Mouse (Mus musculus) neural tube, embryonic 11.5 days (tissue): ENCODE measurements at regions not wholly inside any gene's neighbourhood (a gene's known extent, or its start where the extent isn't known, plus 50 kb on each side); places are given as distances from the start of the nearest gene placed in this dataset.

Source experiments
- ATAC-seq: fragments of 200-750 bp; cut with Nextera tagmentation; 2 replicates; pipeline ENCODE4 v1.8.0; 2017; ENCODE audit warnings: moderate number of reproducible peaks, mild to moderate bottlenecking, moderate TSS enrichment, moderate library complexity; ENCODE audit not compliant: insufficient read depth, low FRiP score, low TSS enrichment
- DNase-seq: peaks from one replicate; pipeline ENCODE4 v3.0.0-alpha.2; 2015; ENCODE audit warnings: low spot score
- H3K27ac ChIP-seq: fragments of 300-500 bp; sonication (generic); 2 replicates; pipeline ENCODE4 v1.5.1; 2014; ENCODE audit warnings: low read depth, mild to moderate bottlenecking, low read length
- H3K27me3 ChIP-seq: fragments of 300-500 bp; sonication (generic); 2 replicates; pipeline ENCODE4 v1.6.1; 2014; ENCODE audit warnings: mild to moderate bottlenecking, low read length, mixed read lengths; ENCODE audit not compliant: control insufficient read depth, insufficient read depth
- H3K36me3 ChIP-seq: fragments of 300-500 bp; sonication (generic); 2 replicates; pipeline ENCODE4 v1.6.1; 2014; ENCODE audit warnings: mild to moderate bottlenecking, low read length, moderate library complexity, mixed read lengths; ENCODE audit not compliant: control insufficient read depth, insufficient read depth
- H3K4me1 ChIP-seq: fragments of 300-500 bp; sonication (generic); 2 replicates; pipeline ENCODE4 v1.6.1; 2014; ENCODE audit warnings: low read length, mixed read lengths; ENCODE audit not compliant: control insufficient read depth, insufficient read depth
- H3K4me2 ChIP-seq: fragments of 300-500 bp; sonication (generic); 2 replicates; pipeline ENCODE4 v1.6.1; 2014; ENCODE audit warnings: low read depth, mild to moderate bottlenecking, moderate library complexity
- H3K4me3 ChIP-seq: fragments of 300-500 bp; sonication (generic); 2 replicates; pipeline ENCODE4 v1.5.1; 2014; ENCODE audit warnings: low read depth, low read length
- H3K9ac ChIP-seq: fragments of 300-500 bp; sonication (generic); 2 replicates; pipeline ENCODE4 v1.6.1; 2014; ENCODE audit warnings: mild to moderate bottlenecking, low read length
- H3K9me3 ChIP-seq: fragments of 300-500 bp; sonication (generic); 2 replicates; pipeline ENCODE4 v1.6.1; 2016; ENCODE audit warnings: low read length; ENCODE audit not compliant: control insufficient read depth
- WGBS: fragments of 180-500 bp; shearing (Covaris S2); extraction: QIAGEN DNeasy Blood & Tissue Kit; methylation state at CpG from one replicate; pipeline ENCODE4 v1.1.7; 2014; 5-methylcytosine and 5-hydroxymethylcytosine counted together

DNA sequence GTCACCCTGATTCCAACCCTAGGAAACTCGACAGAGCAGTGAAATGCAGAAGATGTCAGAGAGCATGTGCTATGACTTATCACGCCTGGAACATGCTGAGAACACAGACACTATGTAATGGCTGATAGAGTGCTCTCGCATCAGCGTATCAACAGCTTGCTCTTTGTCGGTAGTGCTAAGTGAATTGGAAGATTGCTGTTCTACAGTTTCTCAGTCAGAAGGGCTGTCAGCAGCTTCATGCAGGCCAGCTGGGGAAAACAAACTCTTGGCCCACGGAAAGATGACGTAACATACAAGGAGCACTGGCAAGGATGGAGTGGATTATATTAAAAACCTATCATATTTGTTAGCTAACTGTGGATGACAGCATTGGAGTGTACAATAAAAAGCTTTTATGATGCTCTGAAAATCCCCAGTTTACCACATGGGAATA lies 624.6 kb upstream of the Fam241a start:
- H3K4me2 ChIP-seq, result no peak overlapping the region
- peak; percentile 45; the same call in 1 of the 2 replicates for ATAC-seq

DNA sequence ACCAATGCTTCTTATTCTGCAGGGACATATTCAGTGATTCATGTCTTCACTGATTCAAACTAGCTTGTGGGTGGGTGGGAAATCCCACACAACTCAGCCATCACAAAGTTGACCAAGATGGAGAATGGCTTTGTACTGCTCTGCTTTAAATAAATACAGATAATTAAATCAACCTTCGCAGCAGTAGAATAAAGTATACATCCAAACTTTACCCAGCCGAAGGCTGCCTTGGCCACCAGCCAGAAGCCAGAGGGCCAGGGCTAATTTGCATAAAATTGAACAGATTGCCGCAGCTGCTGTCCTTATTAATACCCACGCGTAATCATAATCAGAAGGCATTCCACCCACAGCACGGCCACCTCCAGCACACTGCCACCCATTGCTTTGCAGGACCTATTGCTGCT lies 623.8 kb upstream of the Fam241a start:
- Histone ChIP-seq H3K9ac (no peak overlapping the region), H3K36me3 (no peaks in the 10 kb centered on the region), H3K9me3 (no peaks in the 10 kb centered on the region), H3K27me3 (no peaks in the 10 kb centered on the region), H3K4me3 (no peak overlapping the region), H3K4me1 (no peaks in the 10 kb centered on the region), H3K27ac (no peak overlapping the region), H3K4me2 (no peak overlapping the region)
- WGBS, result 75% methylated on average over 6 of the region's 6 CpGs
- DNase-seq (no peak), ATAC-seq (peak; percentile 46; the same call in 1 of the 2 replicates)

More for the DNA sequence above, 624.6 kb upstream of the Fam241a start:
- H3K9me3 ChIP-seq, result no peaks in the 10 kb centered on the region
- no peaks in the 10 kb centered on the region for H3K4me1 ChIP-seq
- WGBS, result 67% methylated on average over 7 of the region's 7 CpGs
- no peak overlapping the region for H3K4me3 ChIP-seq
- H3K27me3 ChIP-seq, result no peaks in the 10 kb centered on the region
- H3K36me3 ChIP-seq, result no peaks in the 10 kb centered on the region
- peak; percentile 11 for DNase-seq
- no peak overlapping the region for H3K9ac ChIP-seq
- H3K27ac ChIP-seq, result no peak overlapping the region

DNA sequence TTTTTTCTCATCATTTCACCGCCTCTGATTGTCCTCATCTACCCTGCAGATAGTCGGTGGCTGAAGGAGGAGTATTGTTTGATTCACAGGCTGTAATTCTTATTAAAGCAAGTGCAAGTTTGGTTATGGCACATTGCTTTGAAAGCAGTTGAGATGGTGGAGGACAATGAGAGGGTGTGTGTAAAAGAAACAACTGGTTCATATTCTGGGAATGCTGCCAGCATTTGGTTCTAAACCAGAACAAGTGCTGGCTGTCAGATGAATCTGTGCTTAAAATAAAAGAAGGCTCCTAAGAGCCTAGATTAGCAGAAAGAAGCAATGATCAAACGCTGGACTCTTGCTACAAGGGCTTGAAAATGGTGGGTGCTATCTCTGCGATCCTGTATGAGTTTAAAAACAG lies 622.7 kb upstream of the Fam241a start:
- Histone ChIP-seq H3K4me3 (no peak overlapping the region), H3K4me2 (no peak overlapping the region), H3K36me3 (no peaks in the 10 kb centered on the region), H3K9me3 (no peaks in the 10 kb centered on the region), H3K4me1 (no peaks in the 10 kb centered on the region), H3K27me3 (no peaks in the 10 kb centered on the region), H3K27ac (no peak overlapping the region), H3K9ac (no peak overlapping the region)
- DNase-seq, result no peak
- WGBS, result 85% methylated on average over 4 of the region's 4 CpGs
- no peak for ATAC-seq

DNA sequence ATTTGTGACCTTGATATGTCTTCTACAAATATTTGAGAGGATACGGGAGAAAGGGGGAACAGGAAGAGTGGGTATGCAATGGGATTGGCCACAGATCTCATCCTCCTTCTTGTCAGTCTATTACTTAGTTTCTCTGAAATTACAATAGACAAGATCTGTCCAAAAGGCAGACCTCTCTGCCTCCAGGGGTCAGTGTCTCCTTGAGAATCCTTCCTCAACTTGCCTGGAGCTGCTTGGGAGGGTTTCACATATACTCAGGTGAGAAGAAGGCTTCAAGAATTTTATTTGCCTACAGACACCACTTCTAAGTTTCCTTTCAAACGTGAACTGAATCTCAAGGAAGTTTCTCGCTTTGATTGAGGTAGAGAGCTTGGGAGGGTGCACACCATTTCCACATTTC lies 575.0 kb upstream of the Fam241a start:
- Histone ChIP-seq H3K4me3 (no peak overlapping the region), H3K9me3 (no peaks in the 10 kb centered on the region), H3K36me3 (no peaks in the 10 kb centered on the region), H3K4me1 (no peaks in the 10 kb centered on the region), H3K27ac (no peak overlapping the region), H3K9ac (no peak overlapping the region), H3K4me2 (no peak overlapping the region), H3K27me3 (no peaks in the 10 kb centered on the region)
- DNase-seq (no peak), ATAC-seq (no peak)
- whole genome bisulfite sequencing, result 63% methylated on average over 3 of the region's 3 CpGs

DNA sequence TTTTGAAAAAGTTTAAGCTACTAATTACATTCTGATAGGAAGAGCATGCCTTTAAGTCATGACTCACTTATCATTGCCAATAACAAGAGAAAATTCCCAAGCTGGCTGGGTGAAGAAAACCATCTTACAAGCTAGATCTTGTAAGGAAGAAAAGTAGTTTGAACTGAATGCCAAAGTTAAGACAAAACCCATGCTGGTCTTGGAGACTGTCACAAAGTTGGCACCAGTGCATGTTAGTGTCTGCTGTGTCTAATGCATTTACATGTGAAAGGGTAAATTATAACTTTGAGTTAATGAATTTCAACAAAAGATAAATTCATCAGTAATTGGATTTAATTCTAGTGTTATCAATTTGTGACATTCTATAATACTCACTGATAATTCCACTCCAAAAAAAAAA lies 533.6 kb upstream of the Fam241a start:
- Histone ChIP-seq H3K9me3 (no peaks in the 10 kb centered on the region), H3K36me3 (no peaks in the 10 kb centered on the region)
- no peak for ATAC-seq

DNA sequence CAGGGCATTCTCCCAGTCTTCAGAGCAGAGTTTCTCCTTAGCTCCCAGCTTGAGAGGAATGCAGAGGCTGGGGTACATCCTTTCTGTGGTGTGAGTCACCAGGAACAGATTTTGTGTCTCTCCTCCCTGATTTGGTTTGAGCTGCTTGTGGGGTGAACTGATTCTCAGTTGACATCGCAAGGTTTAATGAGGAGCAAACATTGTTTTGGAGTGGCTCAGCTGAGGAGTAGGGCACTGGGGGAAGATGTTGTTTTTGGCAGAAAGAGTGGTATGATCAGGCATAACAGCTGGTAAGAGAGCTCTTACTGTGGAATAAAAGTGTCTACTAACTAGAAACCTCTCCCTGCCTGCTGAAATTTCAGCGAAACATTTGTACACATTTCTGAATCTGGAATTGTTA lies 519.4 kb upstream of the Fam241a start:
- Histone ChIP-seq H3K9me3 (no peaks in the 10 kb centered on the region), H3K9ac (no peak overlapping the region), H3K4me1 (no peaks in the 10 kb centered on the region), H3K4me3 (no peak overlapping the region), H3K27me3 (no peaks in the 10 kb centered on the region), H3K4me2 (no peak overlapping the region), H3K27ac (no peak overlapping the region), H3K36me3 (no peaks in the 10 kb centered on the region)
- DNase-seq (no peak), ATAC-seq (no peak)
- 94% methylated on average over 2 of the region's 2 CpGs for WGBS

More for the DNA sequence above, 533.6 kb upstream of the Fam241a start:
- Histone ChIP-seq H3K27ac (no peak overlapping the region), H3K4me2 (no peak overlapping the region), H3K27me3 (no peaks in the 10 kb centered on the region), H3K4me3 (no peak overlapping the region), H3K4me1 (no peaks in the 10 kb centered on the region), H3K9ac (no peak overlapping the region)
- no peak for DNase-seq

DNA sequence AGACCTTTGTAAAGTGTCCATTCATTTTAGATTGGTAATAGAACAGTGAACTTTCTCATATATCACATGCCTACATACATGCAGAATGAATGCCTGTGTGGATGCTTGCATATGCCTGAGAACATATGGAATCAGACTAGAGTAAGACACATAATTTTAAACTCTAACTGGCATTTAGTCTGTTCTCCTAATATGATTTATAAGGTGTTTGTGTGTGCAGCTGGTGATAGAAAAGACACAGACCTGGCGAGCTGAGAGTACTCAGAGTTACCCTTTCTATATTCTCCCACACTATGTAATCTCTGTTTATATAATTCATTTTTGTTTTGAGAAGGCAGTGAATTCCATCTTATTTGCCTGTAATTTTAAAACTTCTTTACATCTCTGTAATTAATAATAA lies 517.4 kb upstream of the Fam241a start:
- Histone ChIP-seq H3K4me1 (no peaks in the 10 kb centered on the region), H3K4me3 (no peak overlapping the region), H3K9ac (no peak overlapping the region), H3K27ac (no peak overlapping the region), H3K27me3 (no peaks in the 10 kb centered on the region), H3K36me3 (no peaks in the 10 kb centered on the region), H3K9me3 (no peaks in the 10 kb centered on the region), H3K4me2 (no peak overlapping the region)
- 67% methylated on average over 1 of the region's 1 CpGs for WGBS
- DNase-seq (no peak), ATAC-seq (no peak)

DNA sequence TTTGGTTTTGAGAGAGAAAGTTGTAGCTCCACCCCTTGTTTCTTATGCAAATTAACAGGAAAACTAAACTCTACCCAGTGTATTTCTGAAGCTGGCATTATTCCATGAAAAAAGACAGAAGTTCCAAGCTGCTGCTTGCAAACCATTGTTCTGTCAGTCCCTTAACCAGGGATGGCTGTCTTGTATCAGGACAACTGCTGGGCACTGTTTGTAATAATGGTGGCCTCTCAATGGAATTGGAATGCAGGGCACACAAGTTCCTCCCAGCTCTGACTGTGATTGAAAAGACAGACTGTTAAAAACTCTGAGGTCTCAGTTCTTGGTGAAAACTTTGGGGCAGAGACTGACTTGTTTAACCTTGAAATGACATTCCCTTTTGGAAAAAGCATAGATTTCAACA lies 516.0 kb upstream of the Fam241a start:
- H3K27me3 ChIP-seq, result no peaks in the 10 kb centered on the region
- H3K4me3 ChIP-seq, result no peak overlapping the region
- peak; percentile 12 for DNase-seq
- no peaks in the 10 kb centered on the region for H3K36me3 ChIP-seq
- H3K4me1 ChIP-seq, result no peaks in the 10 kb centered on the region
- H3K27ac ChIP-seq, result no peak overlapping the region
- no peak overlapping the region for H3K9ac ChIP-seq
- no peak overlapping the region for H3K4me2 ChIP-seq
- peak; percentile 77; the same call in 1 of the 2 replicates for ATAC-seq
- no peaks in the 10 kb centered on the region for H3K9me3 ChIP-seq

DNA sequence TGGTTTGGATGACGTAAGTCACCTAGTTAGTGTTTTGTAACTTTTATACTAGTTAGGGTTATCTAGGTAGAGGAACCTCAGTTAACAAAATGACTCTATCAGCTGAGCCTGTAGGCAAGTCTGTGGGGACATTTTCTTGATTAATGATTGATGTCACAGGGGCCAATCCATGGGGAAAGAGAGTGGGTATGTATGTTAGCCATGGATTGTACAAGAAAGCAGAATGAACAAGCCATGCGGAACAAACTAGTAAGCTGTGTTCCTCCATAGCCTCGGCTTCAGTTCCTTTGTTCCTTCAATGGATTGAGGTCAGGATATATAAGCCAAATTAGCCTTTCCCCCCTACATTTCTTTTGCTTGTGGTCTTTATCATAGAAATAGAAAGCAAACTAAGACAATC lies 498.7 kb upstream of the Fam241a start:
- H3K36me3 ChIP-seq, result no peaks in the 10 kb centered on the region
- no peak overlapping the region for H3K9ac ChIP-seq
- ATAC-seq (no peak), DNase-seq (no peak)
- no peak overlapping the region for H3K4me3 ChIP-seq
- no peaks in the 10 kb centered on the region for H3K27me3 ChIP-seq
- H3K9me3 ChIP-seq, result no peaks in the 10 kb centered on the region
- H3K4me2 ChIP-seq, result no peak overlapping the region
- H3K4me1 ChIP-seq, result no peaks in the 10 kb centered on the region
- H3K27ac ChIP-seq, result no peak overlapping the region
- WGBS, result 84% methylated on average over 3 of the region's 3 CpGs
